Mouse (Mus musculus): ENCODE measurements around the gene Hnrnph3.
"Not testable (repeated sequence)": the region's sequence is repeated elsewhere in the genome, so short reads cannot be mapped to it uniquely, and the experiment has no call there.

Gene Hnrnph3

GRCm38 (mm10) chr10:63023749-63024579, at the start of gene Hnrnph3, which contains the start of gene Pbld2:
TSS of gene Hnrnph3 (minus strand) at chr10:63024217.
TSS of gene Pbld2 (plus strand) at chr10:63024315.
- DNase-seq = peak; percentile 95 to 97

GRCm38 (mm10) chr10:63065988-63066387, 42.0 kb upstream of the Hnrnph3 start:
- DNase-seq = peak; percentile 32 to 44

- DNase-seq = no peak
Observed at GRCm38 (mm10) chr10:63065561-63065960, 41.5 kb upstream of the Hnrnph3 start.

- DNase-seq = no peak
Observed at GRCm38 (mm10) chr10:63064516-63064915, 40.5 kb upstream of the Hnrnph3 start.

GRCm38 (mm10) chr10:63063365-63063764, 39.3 kb upstream of the Hnrnph3 start:
- DNase-seq = no peak

- DNase-seq = no peak
Observed at GRCm38 (mm10) chr10:63062696-63063095, 38.7 kb upstream of the Hnrnph3 start.

GRCm38 (mm10) chr10:63061266-63061665, 37.2 kb upstream of the Hnrnph3 start:
- no peak for DNase-seq

GRCm38 (mm10) chr10:63060406-63060805, 36.4 kb upstream of the Hnrnph3 start:
- no peak for DNase-seq

- no peak for DNase-seq
Observed at GRCm38 (mm10) chr10:63059862-63060261, 35.8 kb upstream of the Hnrnph3 start, which contains the start of gene Pbld1. TSS of gene Pbld1 (plus strand) at chr10:63060162.

GRCm38 (mm10) chr10:63056966-63057750, 33.1 kb upstream of the Hnrnph3 start:
- no peak for DNase-seq

GRCm38 (mm10) chr10:63054586-63054985, 30.6 kb upstream of the Hnrnph3 start:
- no peak for DNase-seq

- not testable (repeated sequence) for DNase-seq
Observed at GRCm38 (mm10) chr10:63054071-63054470, 30.1 kb upstream of the Hnrnph3 start.

GRCm38 (mm10) chr10:63053007-63053406, 29.0 kb upstream of the Hnrnph3 start:
- no peak for DNase-seq

- DNase-seq = no peak
Observed at GRCm38 (mm10) chr10:63052011-63052410, 28.0 kb upstream of the Hnrnph3 start.

- DNase-seq = no peak
Observed at GRCm38 (mm10) chr10:63051267-63051666, 27.2 kb upstream of the Hnrnph3 start.

- DNase-seq = no peak
Observed at GRCm38 (mm10) chr10:63049106-63049505, 25.1 kb upstream of the Hnrnph3 start.

- no peak for DNase-seq
Observed at GRCm38 (mm10) chr10:63047751-63048150, 23.7 kb upstream of the Hnrnph3 start.

GRCm38 (mm10) chr10:63043154-63043553, 19.1 kb upstream of the Hnrnph3 start:
- no peak for DNase-seq

GRCm38 (mm10) chr10:63039867-63040628, 16.0 kb upstream of the Hnrnph3 start:
- DNase-seq = no peak

- DNase-seq = no peak
Observed at GRCm38 (mm10) chr10:63038571-63039320, 14.7 kb upstream of the Hnrnph3 start.

- no peak for DNase-seq
Observed at GRCm38 (mm10) chr10:63032956-63033355, 8.9 kb upstream of the Hnrnph3 start.

GRCm38 (mm10) chr10:63032267-63032666, 8.2 kb upstream of the Hnrnph3 start:
- DNase-seq = no peak

Data from thymus, adult 18-20 months (tissue).